Mouse (Mus musculus) G1E-ER4 (cell line): Measurements from ENCODE around the gene Tmem200b. TPM values are rescaled to one million over a fixed set of nuclear protein-coding genes. Genes with fewer than 3 reads are reported as not detected.

Source experiments
- GATA1 ChIP-seq: IDR thresholded peaks from one replicate; pipeline ENCODE4 v1.8.0; 2012; ENCODE audit warnings: low read length, inconsistent platforms
- polyA plus RNA-seq: library from polyadenylated mRNA; stranded (reverse); fragments of >175 nt; gene quantifications from 2 replicates; pipeline ENCODE4 v1.2.3, GENCODE M21; 2012

Gene Tmem200b
- polyA plus RNA-seq, 1 experiment: not detected

DNA sequence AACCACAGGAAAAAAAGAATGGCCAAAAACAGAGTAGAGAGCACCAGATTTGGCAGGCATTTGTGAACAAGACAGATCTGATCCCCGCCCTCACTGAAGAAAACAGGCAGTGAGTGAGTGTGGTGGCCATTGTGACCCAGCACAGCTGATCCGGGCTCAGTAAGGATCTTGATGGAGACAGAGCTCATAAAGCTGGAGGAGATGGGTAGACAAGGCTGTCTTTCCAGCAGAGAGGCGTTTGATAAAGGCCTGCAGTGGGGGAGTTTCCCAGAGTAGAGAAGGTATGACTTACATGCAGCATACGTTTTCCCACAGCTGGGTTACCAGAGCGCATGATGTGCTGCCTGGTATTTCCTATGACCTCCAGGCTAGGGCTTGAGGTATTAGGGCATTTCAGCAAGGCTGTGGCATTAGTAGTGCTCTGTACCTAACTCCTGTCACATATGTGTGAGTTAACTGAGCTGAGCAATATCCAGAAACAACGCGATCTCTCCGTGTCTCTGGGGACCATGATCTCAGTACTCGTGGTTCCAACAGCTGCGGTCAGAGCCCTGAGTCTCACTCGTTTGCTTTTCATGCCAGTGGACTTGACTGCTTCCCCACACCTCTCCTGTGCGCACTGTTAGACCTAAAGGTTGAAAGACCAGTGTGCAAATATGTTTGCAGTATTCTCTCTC is 22.9 kb upstream of the Tmem200b start:
- TF ChIP-seq GATA1: no peak

DNA sequence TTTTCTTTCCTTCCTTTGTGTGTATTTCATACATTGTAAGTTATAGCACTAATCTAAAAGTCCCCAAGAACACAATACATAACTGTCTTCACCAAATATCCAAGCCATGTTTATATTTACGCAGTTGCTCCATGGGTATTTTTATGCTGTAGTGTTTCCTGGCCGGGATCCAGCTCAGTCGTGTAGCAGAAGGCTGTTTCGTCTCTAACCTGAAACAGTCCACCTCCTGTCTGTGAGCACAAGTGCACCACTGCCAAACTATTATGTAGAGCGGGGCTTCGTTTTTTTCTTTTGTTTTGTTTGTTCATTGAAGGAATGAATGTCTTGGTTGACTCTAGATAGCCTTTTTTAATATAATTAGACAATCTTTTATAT is 22.4 kb upstream of the Tmem200b start:
- no peak for TF ChIP-seq GATA1

DNA sequence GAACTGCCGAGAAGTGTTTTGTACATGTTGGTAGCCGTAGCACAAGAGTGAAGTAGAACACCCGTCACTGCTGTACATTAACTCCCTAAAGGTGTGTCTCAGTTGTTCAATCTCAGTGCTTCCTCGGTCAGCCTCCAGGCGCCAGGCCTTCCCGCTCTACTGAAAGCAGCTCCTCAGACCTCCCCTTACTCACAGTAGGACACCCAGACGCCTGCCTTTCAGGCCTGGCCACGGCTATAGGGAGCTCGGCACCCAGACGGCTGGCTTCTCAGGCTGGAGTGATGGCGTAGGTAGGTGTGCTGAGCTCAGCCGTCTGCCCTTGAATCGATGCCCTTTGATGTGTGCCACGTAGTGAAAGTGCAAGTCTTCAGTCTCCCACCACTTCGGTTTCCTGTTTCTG is 20.5 kb upstream of the Tmem200b start:
- no peak for TF ChIP-seq GATA1

DNA sequence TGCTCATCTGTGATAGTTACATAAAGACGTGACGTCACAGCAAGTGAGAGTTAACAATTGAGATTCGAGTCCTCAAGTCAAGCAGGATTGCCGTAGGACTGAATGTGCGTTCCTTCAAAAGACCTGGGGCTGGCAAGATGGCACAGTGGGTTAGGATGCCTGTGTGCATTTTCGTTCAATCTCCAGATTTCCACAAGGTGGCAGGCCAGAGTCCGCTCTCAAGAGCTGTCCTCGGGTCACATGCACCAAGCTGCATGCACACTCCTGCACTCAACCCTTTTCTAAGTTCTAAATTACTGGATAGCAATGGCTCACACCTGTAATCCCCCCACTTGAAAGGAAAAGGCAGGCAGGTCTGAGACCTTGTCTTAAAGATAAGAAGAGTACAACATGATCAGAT is 17.1 kb upstream of the Tmem200b start:
- TF ChIP-seq GATA1: no peak

DNA sequence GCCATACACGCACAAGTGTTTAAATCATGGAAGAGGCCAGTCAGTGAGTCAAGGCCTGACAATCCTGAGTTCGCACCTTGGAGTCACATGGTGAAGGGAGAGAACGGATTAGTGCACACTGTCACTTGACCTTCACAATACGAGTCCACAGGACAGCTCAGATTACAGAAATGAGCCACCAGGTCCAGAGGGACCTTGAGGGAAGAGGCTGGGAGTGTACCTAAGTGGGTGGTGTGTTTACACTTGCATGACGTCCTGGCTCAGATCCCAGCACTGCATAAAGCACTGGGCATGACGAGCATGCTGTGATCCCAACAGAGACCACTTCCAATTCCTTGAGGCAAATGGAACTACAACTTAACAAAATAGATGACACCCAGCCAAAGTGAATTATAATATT is 15.1 kb upstream of the Tmem200b start:
- TF ChIP-seq GATA1: no peak

DNA sequence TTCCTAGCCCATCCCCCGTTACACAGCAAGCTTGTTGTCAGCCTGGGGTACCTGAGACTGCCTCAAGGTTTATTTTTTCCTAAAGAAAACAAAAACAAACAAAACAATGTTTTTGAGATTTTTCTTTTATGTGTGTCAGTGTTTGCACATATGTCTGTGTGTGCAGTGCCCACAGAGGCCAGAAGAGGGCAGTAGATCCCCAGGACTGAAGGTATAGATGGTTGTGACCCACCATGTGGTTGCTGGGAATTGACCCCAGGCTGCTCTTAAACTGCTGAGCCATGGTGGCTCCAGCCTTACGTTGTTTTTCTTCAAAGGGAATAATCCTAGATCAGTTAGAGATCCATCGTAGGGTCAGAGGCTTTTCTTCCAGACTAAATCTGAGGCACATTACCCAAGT is 13.7 kb upstream of the Tmem200b start:
- no peak for TF ChIP-seq GATA1

DNA sequence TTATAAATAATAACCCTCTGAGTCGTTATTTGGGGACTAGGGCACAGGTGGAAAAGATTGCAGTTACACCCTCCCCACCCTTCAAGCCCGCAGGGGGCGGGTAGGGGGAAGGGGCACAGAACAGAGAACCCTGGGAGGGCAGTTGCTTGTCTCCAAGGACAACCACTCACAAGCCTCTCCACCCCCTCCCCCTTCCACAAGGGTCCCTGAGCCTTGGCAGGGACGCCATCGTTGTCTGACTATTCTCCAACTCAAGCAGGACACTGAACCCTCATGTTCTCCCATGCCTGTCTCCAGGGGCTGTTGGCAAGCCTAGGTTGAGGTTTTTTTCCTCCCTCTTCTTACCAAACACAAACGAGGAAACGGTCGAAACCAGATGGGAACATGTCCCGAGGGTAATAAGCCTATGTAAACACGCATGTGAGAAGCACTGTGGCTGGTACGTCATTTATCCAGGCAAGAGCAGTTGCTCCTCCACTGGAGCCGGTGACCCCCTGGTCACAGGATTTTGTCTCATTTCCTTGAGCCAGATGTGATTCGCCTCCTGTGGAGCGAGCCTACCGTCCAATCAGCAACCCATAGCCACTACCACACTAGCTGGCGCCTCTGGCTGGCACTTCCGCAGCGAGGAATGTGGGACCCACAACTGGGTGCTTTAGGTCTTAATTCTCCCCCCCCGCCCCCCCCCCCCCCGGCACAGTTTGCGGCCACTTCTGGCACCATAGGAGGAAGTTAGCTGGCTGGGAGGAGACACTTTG is 11.2 kb upstream of the Tmem200b start:
- no peak for TF ChIP-seq GATA1

DNA sequence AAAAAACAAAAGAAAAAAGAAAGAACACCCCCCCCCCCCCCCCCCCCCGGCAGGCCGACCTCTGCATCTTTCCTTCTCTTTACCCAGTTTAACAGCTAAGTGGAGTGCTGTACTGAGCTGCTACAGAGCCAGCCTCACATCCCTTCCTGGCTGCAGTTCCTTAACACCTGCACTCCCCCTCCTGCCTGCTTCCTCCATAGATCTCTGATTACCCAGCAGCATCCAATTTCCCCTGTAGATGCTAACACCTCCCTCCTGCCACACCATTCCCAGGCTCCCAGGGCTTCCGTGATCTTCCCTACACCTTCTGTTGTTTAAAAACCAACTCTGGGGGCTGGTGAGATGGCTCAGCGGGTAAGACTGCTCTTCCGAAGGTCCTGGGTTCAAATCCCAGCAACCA is 10.1 kb upstream of the Tmem200b start:
- no peak for TF ChIP-seq GATA1

DNA sequence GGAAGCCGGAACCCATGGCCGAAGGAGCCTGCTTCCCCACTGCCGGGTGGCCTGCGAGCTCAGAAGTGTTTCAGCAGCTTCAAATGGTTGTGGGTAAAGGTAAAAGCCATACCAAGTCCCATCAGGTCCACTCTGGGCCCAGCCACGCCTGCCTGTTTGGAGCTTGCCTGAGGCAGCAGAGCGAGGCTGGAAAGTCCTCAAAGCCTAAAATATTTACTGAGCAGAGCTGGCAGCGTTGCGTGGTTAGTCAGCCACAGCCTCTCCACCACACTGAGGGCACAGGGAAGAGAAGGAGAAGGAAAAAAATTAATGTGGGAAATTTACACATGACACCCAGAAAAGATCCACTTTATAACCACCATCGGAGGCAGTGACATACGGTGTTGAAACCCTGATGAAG is 8.0 kb upstream of the Tmem200b start:
- no peak for TF ChIP-seq GATA1

DNA sequence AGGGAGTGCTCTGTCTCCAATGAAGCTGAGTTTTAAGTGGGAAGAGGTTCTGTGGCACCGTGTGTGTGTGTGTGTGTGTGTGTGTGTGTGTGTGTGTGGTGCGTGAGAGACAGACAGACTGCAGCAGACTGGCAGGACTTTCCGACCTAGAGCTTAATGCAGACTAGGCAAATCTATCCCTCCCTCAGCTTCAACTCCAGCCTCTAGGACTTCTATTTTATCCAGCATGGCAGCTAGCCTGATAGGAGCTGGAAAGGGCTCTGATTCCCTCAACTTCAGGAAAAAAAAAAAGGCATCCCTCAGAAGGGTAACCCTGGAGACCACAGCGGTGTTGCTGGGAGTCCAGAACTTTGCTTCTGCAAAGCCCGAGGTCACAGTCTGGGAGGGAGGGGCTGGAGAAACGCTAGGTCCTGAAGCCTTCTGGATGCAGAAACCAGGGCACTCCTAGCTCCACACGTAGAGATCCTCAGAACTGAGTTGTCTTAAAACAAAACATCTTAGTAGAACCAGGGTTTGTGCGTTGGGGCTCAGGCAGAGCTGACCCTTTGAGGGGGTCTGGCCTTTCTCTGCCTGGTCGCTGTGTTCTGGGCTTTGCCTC is 7.4 kb upstream of the Tmem200b start:
- TF ChIP-seq GATA1: no peak

DNA sequence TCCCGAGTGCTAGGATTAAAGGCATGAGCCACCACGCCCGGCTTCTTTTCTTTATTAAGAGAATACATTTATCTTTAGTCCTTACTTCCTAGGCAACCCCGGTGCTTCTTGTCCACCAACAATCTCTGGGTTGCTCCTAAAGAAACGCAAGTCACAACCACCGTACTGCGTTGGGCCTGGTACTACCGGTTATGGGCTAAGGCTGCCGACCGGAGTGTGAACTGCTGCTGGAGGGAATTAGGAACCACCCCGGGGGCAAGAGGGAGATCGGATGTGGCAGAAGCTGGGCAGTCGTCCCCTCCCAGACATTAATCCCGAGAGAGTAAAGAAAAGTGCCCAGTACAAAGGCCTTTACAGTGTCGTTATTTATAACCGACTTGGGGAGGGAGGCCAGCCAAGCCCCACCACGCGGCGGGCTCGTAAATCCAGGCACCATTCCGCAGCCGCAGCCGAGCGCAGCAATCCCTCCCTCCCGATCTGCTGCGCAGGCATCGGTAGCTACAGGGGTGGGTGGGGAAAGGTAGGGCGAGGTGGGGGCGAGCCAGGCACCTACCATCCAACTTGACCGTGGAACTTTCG is 6.6 kb upstream of the Tmem200b start:
- TF ChIP-seq GATA1: no peak

DNA sequence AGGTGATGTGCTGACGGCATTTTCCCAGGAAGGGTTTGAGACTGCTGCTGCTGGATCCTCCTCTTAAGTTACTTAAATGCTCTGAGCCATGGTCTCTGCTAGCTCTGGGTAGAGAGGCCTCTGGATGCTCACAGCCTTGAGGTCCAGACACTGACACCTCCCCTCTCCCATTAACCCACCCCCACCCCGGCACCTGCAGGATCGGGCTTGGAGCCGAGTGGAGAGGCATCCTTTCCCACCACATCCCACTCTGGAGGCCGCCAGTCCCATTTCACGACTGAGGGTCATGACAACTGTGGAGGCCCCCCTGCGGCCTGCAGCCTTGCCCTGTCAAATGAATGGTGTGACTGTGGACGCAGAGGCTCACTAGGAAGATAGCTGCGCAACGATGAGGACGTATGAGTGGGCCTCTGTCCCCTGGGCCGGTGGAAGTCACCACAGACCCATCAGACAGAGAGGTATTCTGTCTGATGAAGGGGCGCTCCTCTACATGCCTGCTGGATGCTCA is 5.7 kb upstream of the Tmem200b start:
- no peak for TF ChIP-seq GATA1

DNA sequence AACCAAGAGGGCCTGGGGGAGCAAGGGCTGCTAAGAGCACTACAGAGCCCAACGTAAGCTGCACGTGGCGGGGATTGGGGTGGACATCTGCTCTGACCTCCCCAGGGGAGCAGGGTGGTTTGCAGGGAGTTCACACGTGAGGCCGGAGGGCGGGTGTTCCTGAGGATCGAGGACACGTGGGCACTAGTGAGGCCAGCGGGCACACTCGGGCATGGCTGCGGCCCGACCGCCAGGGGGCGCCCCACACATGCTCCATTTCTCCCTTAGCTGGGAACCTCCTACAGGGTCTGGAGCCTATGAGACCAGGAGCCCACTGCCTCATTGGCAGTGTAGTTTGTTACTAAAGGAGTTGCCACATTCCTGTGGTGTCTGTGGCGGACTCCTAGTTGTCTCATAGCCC is 5.1 kb upstream of the Tmem200b start:
- TF ChIP-seq GATA1: no peak

DNA sequence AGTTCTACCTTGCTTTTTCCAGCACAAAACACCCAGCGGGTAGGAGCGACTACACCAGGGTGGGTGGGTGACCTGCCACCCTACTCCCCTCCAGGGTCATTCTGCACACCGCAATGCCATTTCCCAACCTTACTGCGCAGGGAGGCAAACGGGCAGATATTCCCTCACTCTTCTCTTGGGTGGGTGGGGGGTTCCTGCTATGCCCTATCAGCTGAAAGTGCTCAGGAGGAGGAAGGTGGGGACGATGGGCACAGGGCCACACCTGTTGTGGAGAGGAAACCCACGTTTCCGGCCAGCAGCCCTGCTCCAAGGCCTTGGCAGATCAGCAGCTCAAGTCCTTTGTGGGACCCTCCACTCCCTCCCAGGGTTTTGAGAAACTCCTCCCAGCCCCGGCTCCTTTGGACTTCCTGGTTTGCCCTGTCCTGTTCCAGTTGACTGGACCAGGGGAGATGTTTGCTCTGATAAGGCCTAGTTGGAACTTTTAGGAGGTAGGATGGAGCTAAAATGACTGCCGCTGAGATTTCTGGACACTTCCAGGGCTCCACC is 4.5 kb upstream of the Tmem200b start:
- no peak for TF ChIP-seq GATA1

DNA sequence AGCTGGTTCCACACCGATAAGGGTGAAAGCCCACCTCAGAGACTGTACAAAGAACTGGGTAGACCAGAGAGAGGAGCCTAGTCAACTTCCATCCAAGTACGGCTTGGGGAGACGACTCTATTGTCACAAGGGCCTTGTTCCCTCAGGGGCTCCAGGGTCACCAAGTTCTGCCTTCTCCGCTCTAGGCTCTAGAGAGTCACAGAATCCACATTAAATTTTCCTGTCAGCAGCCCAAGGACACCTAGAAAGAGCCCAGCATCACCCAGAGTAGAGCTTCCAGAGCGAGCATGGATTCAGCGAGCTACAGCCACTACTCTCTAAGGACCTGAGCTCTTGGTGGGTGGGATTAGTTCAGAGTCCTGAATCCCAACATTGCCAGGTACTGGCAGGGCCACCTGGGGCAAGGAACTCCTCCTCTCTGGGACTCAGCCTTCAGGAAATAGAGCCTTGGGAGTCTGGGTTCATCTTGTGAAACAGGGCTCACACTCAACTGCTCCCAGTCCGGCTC is 3.5 kb upstream of the Tmem200b start:
- TF ChIP-seq GATA1: no peak

DNA sequence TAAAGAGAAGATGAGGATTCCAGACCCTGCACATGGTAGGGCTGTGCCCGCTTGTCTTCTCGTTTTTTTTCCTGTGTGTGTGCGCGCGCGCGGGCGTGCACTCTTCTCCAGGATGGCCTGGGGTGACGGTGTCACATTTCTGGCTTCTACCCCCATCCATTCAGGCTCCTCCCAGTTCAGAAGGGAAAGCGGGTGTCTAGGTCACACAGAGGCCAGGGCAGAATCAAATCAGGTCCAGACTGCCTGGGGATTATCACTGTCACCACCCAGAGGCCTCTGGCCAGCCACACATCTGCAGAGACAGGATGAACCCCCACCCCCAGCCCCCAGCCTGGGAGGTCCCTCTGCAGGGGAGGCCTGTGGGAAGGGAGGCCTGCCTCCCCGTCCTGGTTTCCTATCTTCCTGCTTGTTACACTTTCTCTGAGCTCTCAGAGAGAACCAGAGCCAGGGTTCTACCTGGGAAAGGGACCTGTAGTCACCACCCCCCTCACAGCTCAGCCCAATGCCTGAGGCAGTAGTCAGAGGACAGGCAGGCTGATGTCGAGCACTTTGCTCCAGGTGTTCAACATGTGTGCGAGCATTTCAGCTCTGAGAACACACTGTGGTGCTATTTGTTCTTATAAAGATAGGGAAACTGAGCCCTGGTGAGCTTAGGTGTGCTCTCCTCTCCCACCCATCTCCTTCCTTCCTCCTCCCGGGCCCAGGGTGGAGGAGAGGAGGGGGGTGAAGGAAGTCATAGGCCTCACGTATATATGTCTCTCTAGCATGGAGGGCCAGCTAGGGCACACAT is 2.7 kb upstream of the Tmem200b start:
- no peak for TF ChIP-seq GATA1
